In genomic region chr5:131548932-131549563, GRCm38 (mm10) we compare ENCODE assay signal across 13 mouse cellular contexts.
DNase-seq lines count a peak whose midpoint lies in the region; ATAC-seq lines count a peak whose summit lies in the region.
"Had no signal": no experiment of that assay in that cellular context is flagged by ENCODE, and none has a peak within 500 bp of the region (broad histone marks: within the 10 kb centered on the region; RNA-seq: fewer than 3 reads in every experiment).

No protein-coding gene starts in this region.

- peaks cover 35% of the 10 kb centered on the region for H3K4me1 ChIP-seq in forebrain, embryonic 13.5 days
- H3K4me1 ChIP-seq in forebrain, embryonic 11.5 days (replicated peaks; ENCODE audit: control insufficient read depth, insufficient read depth, low read length): peaks cover 2% of the 10 kb centered on the region; the same call in 1 of the 2 replicates
- H3K4me1 ChIP-seq in midbrain, embryonic 13.5 days (replicated peaks): peaks cover 44% of the 10 kb centered on the region
- peaks cover 25% of the 10 kb centered on the region for H3K4me1 ChIP-seq in midbrain, embryonic 10.5 days

- H3K4me2 ChIP-seq in forebrain, embryonic 13.5 days: 0 out of 2 replicates have a peak overlapping the region, but pooled peaks have one; percentile 20
- no peak overlapping the region for H3K4me2 ChIP-seq in forebrain, embryonic 11.5 days (ENCODE audit: low read depth, low read length, severe bottlenecking)
- no peak overlapping the region for H3K4me2 ChIP-seq in midbrain, embryonic 13.5 days (replicated peaks)

- H3K27me3 ChIP-seq in forebrain, embryonic 13.5 days: no peaks in the 10 kb centered on the region
- no peaks in the 10 kb centered on the region for H3K27me3 ChIP-seq in forebrain, embryonic 11.5 days (ENCODE audit: control insufficient read depth, insufficient read depth, low read length)
- 0 out of 2 replicates have a peak, but pooled peaks cover 3% of the 10 kb centered on the region for H3K27me3 ChIP-seq in midbrain, embryonic 13.5 days
- H3K27me3 ChIP-seq in midbrain, embryonic 10.5 days (ENCODE audit: low read depth, poor library complexity, severe bottlenecking): peaks cover 81% of the 10 kb centered on the region

- ATAC-seq in forebrain, embryonic 13.5 days: no peak
- ATAC-seq in forebrain, embryonic 11.5 days (replicated peaks; ENCODE audit: low FRiP score): no peak
- no peak for ATAC-seq in midbrain, embryonic 13.5 days

- WGBS in forebrain, embryonic 13.5 days: 25% methylated on average over 17 of the region's 17 CpGs
- WGBS in forebrain, embryonic 11.5 days: 47% methylated on average over 17 of the region's 17 CpGs
- 37% methylated on average over 17 of the region's 17 CpGs for WGBS in midbrain, embryonic 13.5 days
- 64% methylated on average over 17 of the region's 17 CpGs for WGBS in midbrain, embryonic 10.5 days

- H3K9me3 ChIP-seq in forebrain, embryonic 13.5 days (replicated peaks): no peaks in the 10 kb centered on the region; the same call in 1 of the 2 replicates
- no peaks in the 10 kb centered on the region for H3K9me3 ChIP-seq in forebrain, embryonic 11.5 days (ENCODE audit: control insufficient read depth, low read length)
- H3K9me3 ChIP-seq in midbrain, embryonic 13.5 days: no peaks in the 10 kb centered on the region
- peaks cover 4% of the 10 kb centered on the region; the same call in 1 of the 2 replicates for H3K9me3 ChIP-seq in midbrain, embryonic 10.5 days (replicated peaks)

- no peaks in the 10 kb centered on the region for H3K36me3 ChIP-seq in forebrain, embryonic 13.5 days (ENCODE audit: poor library complexity, severe bottlenecking)
- H3K36me3 ChIP-seq in forebrain, embryonic 11.5 days (ENCODE audit: control insufficient read depth, insufficient read depth, low read length): no peaks in the 10 kb centered on the region
- 0 out of 2 replicates have a peak, but pooled peaks cover under 1% of the 10 kb centered on the region for H3K36me3 ChIP-seq in midbrain, embryonic 13.5 days
- H3K36me3 ChIP-seq in midbrain, embryonic 10.5 days: no peaks in the 10 kb centered on the region

- DNase-seq in forebrain, embryonic 11.5 days (ENCODE audit: low spot score): no peak
- no peak for DNase-seq in midbrain, embryonic 10.5 days (ENCODE audit: low spot score)
- DNase-seq in mesoderm, embryonic 11.5 days (ENCODE audit: low read depth, low spot score): peak; percentile 74
- DNase-seq in cerebellum, adult 11-12 months: no peak
- no peak for DNase-seq in ovary, adult 18-20 months (ENCODE audit: low spot score)
- DNase-seq in ovary, postnatal 14 days (ENCODE audit: low spot score): no peak
- DNase-seq: adrenal gland, postnatal 14 days; cerebellum, postnatal 25 days; gastrocnemius, postnatal 25 days; right cerebral cortex, postnatal 4 days had no signal

- no peak overlapping the region for H3K4me3 ChIP-seq in forebrain, embryonic 13.5 days
- no peak overlapping the region for H3K4me3 ChIP-seq in forebrain, embryonic 11.5 days (ENCODE audit: low read depth, low read length)
- H3K4me3 ChIP-seq in midbrain, embryonic 13.5 days (replicated peaks): no peak overlapping the region
- H3K4me3 ChIP-seq in midbrain, embryonic 10.5 days: no peak overlapping the region
- H3K4me3 ChIP-seq: left cerebral cortex, adult 2 months had no signal

- H3K27ac ChIP-seq in forebrain, embryonic 13.5 days: peak overlapping the region; percentile 61
- no peak overlapping the region for H3K27ac ChIP-seq in forebrain, embryonic 11.5 days (ENCODE audit: low read depth, low read length)
- peak overlapping the region; percentile 41; the same call in 1 of the 2 replicates for H3K27ac ChIP-seq in midbrain, embryonic 13.5 days
- H3K27ac ChIP-seq in midbrain, embryonic 10.5 days (replicated peaks): no peak overlapping the region
- H3K27ac ChIP-seq: left cerebral cortex, adult 2 months had no signal

- H3K9ac ChIP-seq in forebrain, embryonic 13.5 days: no peak overlapping the region
- H3K9ac ChIP-seq in forebrain, embryonic 11.5 days (ENCODE audit: low read length): no peak overlapping the region
- H3K9ac ChIP-seq in midbrain, embryonic 13.5 days (replicated peaks): no peak overlapping the region

Comparison
In these comparisons a context has a peak if more than half of its experiments do, and no peak if none do; other contexts are left out.
1. H3K27ac ChIP-seq: peak in forebrain, embryonic 13.5 days (single experiment) and midbrain, embryonic 13.5 days (single experiment); none in forebrain, embryonic 11.5 days (single experiment) and midbrain, embryonic 10.5 days (single experiment).